Mouse (Mus musculus): ENCODE results near the gene Ptprn2.

Ptprn2 gene

GRCm38 (mm10) chr12:116776447-116776846, 290.9 kb downstream of the Ptprn2 start:
- DNase-seq (ENCODE audit: low spot score in 2 of 2), result no peak

GRCm38 (mm10) chr12:116778095-116779090, 292.9 kb downstream of the Ptprn2 start:
- no peak for DNase-seq (ENCODE audit: low spot score in 2 of 2)

- DNase-seq (ENCODE audit: low spot score in 2 of 2), result no peak
Observed at GRCm38 (mm10) chr12:116780419-116780818, 294.9 kb downstream of the Ptprn2 start.

GRCm38 (mm10) chr12:116785731-116786130, 300.2 kb downstream of the Ptprn2 start:
- no peak for DNase-seq (ENCODE audit: low spot score in 2 of 2)

GRCm38 (mm10) chr12:116788346-116788745, 302.8 kb downstream of the Ptprn2 start:
- no peak for DNase-seq (ENCODE audit: low spot score in 2 of 2)

- no peak for DNase-seq (ENCODE audit: low spot score in 2 of 2)
Observed at GRCm38 (mm10) chr12:116803331-116803730, 317.8 kb downstream of the Ptprn2 start.

- DNase-seq (ENCODE audit: low spot score in 2 of 2), result no peak
Observed at GRCm38 (mm10) chr12:116804712-116805111, 319.2 kb downstream of the Ptprn2 start.

GRCm38 (mm10) chr12:116805129-116805809, 319.7 kb downstream of the Ptprn2 start:
- no peak for DNase-seq (ENCODE audit: low spot score in 2 of 2)

GRCm38 (mm10) chr12:116806089-116806488, 320.6 kb downstream of the Ptprn2 start:
- no peak for DNase-seq (ENCODE audit: low spot score in 2 of 2)

GRCm38 (mm10) chr12:116813012-116813411, 327.5 kb downstream of the Ptprn2 start:
- DNase-seq (ENCODE audit: low spot score in 2 of 2), result no peak

GRCm38 (mm10) chr12:116819836-116820235, 334.3 kb downstream of the Ptprn2 start:
- no peak for DNase-seq (ENCODE audit: low spot score in 2 of 2)

- DNase-seq (ENCODE audit: low spot score in 2 of 2), result no peak
Observed at GRCm38 (mm10) chr12:116823341-116823740, 337.8 kb downstream of the Ptprn2 start.

- no peak for DNase-seq (ENCODE audit: low spot score in 2 of 2)
Observed at GRCm38 (mm10) chr12:116827748-116828147, 342.2 kb downstream of the Ptprn2 start.

- DNase-seq (ENCODE audit: low spot score in 2 of 2), result no peak
Observed at GRCm38 (mm10) chr12:116838611-116839192, 353.2 kb downstream of the Ptprn2 start.

GRCm38 (mm10) chr12:116842723-116843272, 357.3 kb downstream of the Ptprn2 start:
- no peak for DNase-seq (ENCODE audit: low spot score in 2 of 2)

GRCm38 (mm10) chr12:116846220-116846619, 360.7 kb downstream of the Ptprn2 start:
- DNase-seq (ENCODE audit: low spot score in 2 of 2), result no peak

- DNase-seq (ENCODE audit: low spot score in 2 of 2), result no peak
Observed at GRCm38 (mm10) chr12:116847021-116847420, 361.5 kb downstream of the Ptprn2 start.

GRCm38 (mm10) chr12:116856307-116856706, 370.8 kb downstream of the Ptprn2 start:
- DNase-seq (ENCODE audit: low spot score in 2 of 2), result no peak

- DNase-seq (ENCODE audit: low spot score in 2 of 2), result no peak
Observed at GRCm38 (mm10) chr12:116861360-116862017, 376.0 kb downstream of the Ptprn2 start.

- DNase-seq (ENCODE audit: low spot score in 2 of 2), result no peak
Observed at GRCm38 (mm10) chr12:116863291-116863899, 377.9 kb downstream of the Ptprn2 start.
